Mouse (Mus musculus) heart, embryonic 11.5 days (tissue): ENCODE results near the gene Phactr1. TPM values are rescaled to one million over a fixed set of nuclear protein-coding genes. Genes with fewer than 3 reads are reported as not detected.

Experiments used
- ATAC-seq: fragments of 200-750 bp; cut with Nextera tagmentation; replicated peaks from 2 replicates; pipeline ENCODE4 v1.8.0; 2017; ENCODE audit warnings: moderate library complexity; ENCODE audit not compliant: insufficient number of reproducible peaks, low FRiP score, low TSS enrichment
- H3K27ac ChIP-seq: fragments of 300-500 bp; sonication (generic); 2 replicates; pipeline ENCODE4 v1.5.1; 2014; ENCODE audit warnings: mild to moderate bottlenecking, low read depth, low read length
- H3K27me3 ChIP-seq: fragments of 300-500 bp; sonication (generic); 2 replicates; pipeline ENCODE4 v1.6.1; 2014; ENCODE audit warnings: mild to moderate bottlenecking, low read length, mixed read lengths; ENCODE audit not compliant: control insufficient read depth, insufficient read depth
- H3K36me3 ChIP-seq: fragments of 300-500 bp; sonication (generic); 2 replicates; pipeline ENCODE4 v1.6.1; 2014; ENCODE audit warnings: mild to moderate bottlenecking, low read length, moderate library complexity, mixed read lengths; ENCODE audit not compliant: control insufficient read depth, insufficient read depth
- H3K4me1 ChIP-seq: fragments of 300-500 bp; sonication (generic); 2 replicates; pipeline ENCODE4 v1.6.1; 2014; ENCODE audit warnings: low read length; ENCODE audit not compliant: control insufficient read depth, insufficient read depth
- H3K4me2 ChIP-seq: fragments of 300-500 bp; sonication (generic); 2 replicates; pipeline ENCODE4 v1.6.1; 2014; ENCODE audit warnings: mild to moderate bottlenecking, moderate library complexity
- H3K4me3 ChIP-seq: fragments of 300-500 bp; sonication (generic); 2 replicates; pipeline ENCODE4 v1.5.1; 2014; ENCODE audit warnings: low read depth, low read length
- H3K9ac ChIP-seq: fragments of 300-500 bp; sonication (generic); 2 replicates; pipeline ENCODE4 v1.6.1; 2014; ENCODE audit warnings: mild to moderate bottlenecking, low read depth, low read length, moderate library complexity
- H3K9me3 ChIP-seq: fragments of 300-500 bp; sonication (generic); replicated peaks from 2 replicates; pipeline ENCODE4 v1.6.1; 2016; ENCODE audit warnings: low read length; ENCODE audit not compliant: control insufficient read depth
- WGBS: fragments of 180-500 bp; shearing (Covaris S2); extraction: QIAGEN DNeasy Blood & Tissue Kit; methylation state at CpG from one replicate; pipeline ENCODE4 v1.1.7; 2014; ENCODE audit not compliant: insufficient replicate concordance; 5-methylcytosine and 5-hydroxymethylcytosine counted together
- polyA plus RNA-seq: library from polyadenylated mRNA; unstranded; fragments of >200 nt; fragmentation: Nextera tagmentation; extraction: Ambion mirVana; gene quantifications from 2 replicates; pipeline ENCODE4 v1.2.1, GENCODE M21; 2014

Phactr1 gene
- polyA plus RNA-seq, 1 experiment from 2014 or later = 4.2 TPM

GRCm38 (mm10) chr13:42696641-42697040 is 16.2 kb downstream of the Phactr1 start:
- Histone ChIP-seq H3K4me1 (no peaks in the 10 kb centered on the region), H3K27ac (no peak overlapping the region), H3K36me3 (no peaks in the 10 kb centered on the region), H3K4me2 (no peak overlapping the region), H3K27me3 (no peaks in the 10 kb centered on the region), H3K4me3 (no peak overlapping the region), H3K9me3 (no peaks in the 10 kb centered on the region), H3K9ac (no peak overlapping the region)
- ATAC-seq = no peak
- WGBS = 76% methylated on average over 5 of the region's 5 CpGs

DNA sequence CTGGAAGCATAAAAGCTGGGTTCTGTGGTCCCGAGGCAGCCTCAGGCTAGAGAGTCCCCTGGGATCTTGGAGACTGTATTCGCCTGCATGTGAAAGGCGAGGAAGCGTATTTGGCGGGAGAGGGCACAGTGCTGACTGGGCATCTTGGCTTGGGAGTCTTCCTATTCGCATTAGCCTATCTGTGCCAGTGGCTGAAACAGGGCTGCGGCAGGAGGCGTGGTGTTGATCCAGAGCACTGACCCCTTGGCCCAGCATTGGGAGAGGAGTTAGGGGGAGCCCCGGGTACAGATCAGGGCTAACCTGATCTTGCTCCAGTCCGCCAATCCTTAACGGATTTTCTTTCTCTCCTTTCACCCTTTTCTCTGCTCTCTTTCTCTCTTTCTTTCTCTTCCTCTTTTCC is 28.7 kb downstream of the Phactr1 start:
- peaks cover 31% of the 10 kb centered on the region for H3K27me3 ChIP-seq
- peak overlapping the region; percentile 37; the same call in 1 of the 2 replicates for H3K4me3 ChIP-seq
- 11% methylated on average over 11 of the region's 11 CpGs for WGBS
- peak overlapping the region; percentile 61 for H3K4me2 ChIP-seq
- no peaks in the 10 kb centered on the region for H3K9me3 ChIP-seq
- H3K4me1 ChIP-seq = peaks cover 5% of the 10 kb centered on the region
- H3K27ac ChIP-seq = no peak overlapping the region
- no peak overlapping the region for H3K9ac ChIP-seq
- no peak for ATAC-seq
- no peaks in the 10 kb centered on the region for H3K36me3 ChIP-seq

DNA sequence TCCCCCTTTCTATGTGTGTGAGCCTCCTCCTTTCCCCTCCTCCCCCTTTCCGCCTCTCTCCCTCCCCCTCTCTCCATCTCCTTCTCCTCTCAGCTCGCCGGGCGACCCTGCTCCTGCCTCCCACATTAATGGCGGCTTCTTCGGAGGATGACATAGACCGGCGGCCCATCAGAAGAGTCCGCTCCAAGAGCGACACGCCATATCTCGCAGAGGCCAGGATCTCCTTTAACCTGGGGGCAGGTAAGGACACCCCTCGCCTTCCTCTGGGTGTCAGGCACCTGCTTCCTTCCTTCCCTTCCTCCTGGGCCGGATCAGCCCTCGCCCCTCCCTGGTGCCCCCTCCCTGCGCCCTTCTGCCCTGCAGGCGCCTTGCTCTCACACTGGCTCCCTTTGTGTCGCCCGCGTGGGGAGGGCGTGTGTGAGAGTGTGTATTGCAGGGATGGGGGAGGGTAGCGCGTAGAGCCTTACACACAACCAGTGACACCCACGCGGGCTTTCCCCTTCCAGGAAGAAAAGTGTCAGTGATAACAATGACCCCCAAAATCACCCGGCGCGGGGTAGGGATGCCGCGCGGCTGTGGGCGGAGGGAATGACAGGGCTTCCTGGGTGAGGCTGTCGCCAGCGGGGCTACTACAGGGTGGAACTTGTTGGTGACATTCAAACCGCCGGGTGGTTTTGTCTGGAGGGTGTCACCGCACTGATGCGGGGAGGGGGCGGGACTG is 29.3 kb downstream of the Phactr1 start:
- ATAC-seq = no peak; the same call in 1 of the 2 replicates
- Histone ChIP-seq H3K9me3 (no peaks in the 10 kb centered on the region), H3K9ac (0 out of 2 replicates have a peak overlapping the region, but pooled peaks have one; percentile 28), H3K27ac (no peak overlapping the region), H3K36me3 (no peaks in the 10 kb centered on the region), H3K4me1 (peaks cover 5% of the 10 kb centered on the region), H3K27me3 (peaks cover 31% of the 10 kb centered on the region), H3K4me3 (peak overlapping the region; percentile 37), H3K4me2 (peak overlapping the region; percentile 61)
- 2% methylated on average over 39 of the region's 39 CpGs for WGBS

DNA sequence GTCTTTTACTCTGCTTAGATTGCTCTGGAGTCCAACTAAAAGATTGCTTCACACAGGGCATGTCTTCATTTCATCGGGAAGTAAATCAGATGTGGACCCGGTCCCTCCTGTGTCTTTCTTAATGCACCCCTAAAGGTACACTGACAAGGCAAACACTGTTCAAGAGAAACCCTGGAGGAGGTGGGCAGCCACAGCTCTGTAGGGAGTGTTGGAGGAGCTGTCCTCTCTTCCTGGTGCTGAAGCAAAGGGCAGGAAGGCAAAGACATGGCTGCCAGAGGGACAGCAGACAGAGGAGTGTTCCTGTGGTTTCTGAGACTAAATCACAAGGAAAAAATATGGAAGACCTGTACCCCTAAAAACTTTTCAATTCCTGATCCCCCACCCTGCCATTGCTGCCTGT is 31.1 kb downstream of the Phactr1 start:
- no peaks in the 10 kb centered on the region for H3K36me3 ChIP-seq
- H3K4me1 ChIP-seq = peaks cover 5% of the 10 kb centered on the region
- no peak overlapping the region for H3K4me2 ChIP-seq
- WGBS = 31% methylated on average over 2 of the region's 2 CpGs
- ATAC-seq = no peak
- H3K9me3 ChIP-seq = no peaks in the 10 kb centered on the region
- H3K27ac ChIP-seq = no peak overlapping the region
- H3K4me3 ChIP-seq = no peak overlapping the region
- H3K9ac ChIP-seq = no peak overlapping the region
- peaks cover 31% of the 10 kb centered on the region for H3K27me3 ChIP-seq

DNA sequence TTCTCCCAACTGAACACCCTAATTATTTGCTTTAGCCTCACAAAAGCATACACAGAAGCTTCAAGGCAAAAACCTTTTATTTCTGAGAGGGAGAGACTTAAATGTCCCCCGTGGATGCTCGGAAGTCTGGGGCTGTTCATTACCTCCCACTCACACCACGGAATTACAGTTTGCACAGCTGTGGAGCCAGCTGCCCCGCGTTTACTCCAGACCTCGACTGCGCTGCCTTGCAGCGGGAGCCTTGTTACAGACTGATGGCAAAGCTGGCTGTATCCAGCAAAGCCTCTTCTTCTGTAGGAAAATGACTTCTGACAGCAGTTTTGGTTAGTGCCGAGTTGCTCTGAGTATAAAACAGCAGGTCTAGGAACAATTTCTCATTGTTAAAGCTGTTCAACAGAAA is 39.0 kb downstream of the Phactr1 start:
- Histone ChIP-seq H3K9me3 (no peaks in the 10 kb centered on the region), H3K4me3 (no peak overlapping the region), H3K4me1 (no peaks in the 10 kb centered on the region), H3K4me2 (no peak overlapping the region), H3K27ac (no peak overlapping the region), H3K27me3 (no peaks in the 10 kb centered on the region), H3K36me3 (no peaks in the 10 kb centered on the region), H3K9ac (no peak overlapping the region)
- ATAC-seq = no peak
- 55% methylated on average over 9 of the region's 9 CpGs for WGBS

GRCm38 (mm10) chr13:42720135-42720534 is 39.7 kb downstream of the Phactr1 start:
- no peak overlapping the region for H3K4me2 ChIP-seq
- H3K36me3 ChIP-seq = no peaks in the 10 kb centered on the region
- no peak overlapping the region for H3K4me3 ChIP-seq
- no peak overlapping the region for H3K27ac ChIP-seq
- no peaks in the 10 kb centered on the region for H3K27me3 ChIP-seq
- H3K4me1 ChIP-seq = no peaks in the 10 kb centered on the region
- no peak for ATAC-seq
- WGBS = 53% methylated on average over 4 of the region's 4 CpGs
- no peaks in the 10 kb centered on the region for H3K9me3 ChIP-seq
- no peak overlapping the region for H3K9ac ChIP-seq

- no peak overlapping the region for H3K9ac ChIP-seq
- no peaks in the 10 kb centered on the region for H3K36me3 ChIP-seq
- H3K9me3 ChIP-seq = no peaks in the 10 kb centered on the region
- no peak for ATAC-seq
- H3K4me2 ChIP-seq = no peak overlapping the region
- H3K27me3 ChIP-seq = no peaks in the 10 kb centered on the region
- no peak overlapping the region for H3K27ac ChIP-seq
- 12% methylated on average over 1 of the region's 1 CpGs for WGBS
- no peaks in the 10 kb centered on the region for H3K4me1 ChIP-seq
- no peak overlapping the region for H3K4me3 ChIP-seq
These were observed 40.2 kb downstream of the Phactr1 start for GRCm38 (mm10) chr13:42720648-42721047.

DNA sequence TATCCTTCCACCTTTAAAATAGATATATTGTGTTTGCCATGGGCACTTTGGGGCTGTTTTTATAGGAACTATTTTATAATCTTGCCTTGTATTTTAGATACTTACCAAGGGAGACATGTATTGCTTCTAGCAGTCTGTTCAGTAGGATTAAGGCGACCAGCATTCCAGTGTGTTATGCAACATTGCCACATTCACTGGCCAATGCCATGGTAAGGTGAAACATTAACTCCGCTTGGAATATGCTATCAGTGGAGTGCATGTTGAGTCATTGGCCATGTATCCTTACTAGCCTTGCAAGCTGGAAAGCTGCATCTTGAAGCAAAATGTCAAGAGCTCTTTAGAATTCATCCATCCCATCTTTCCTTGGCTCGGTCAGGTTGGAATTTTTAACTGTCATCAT is 43.6 kb downstream of the Phactr1 start:
- H3K4me1 ChIP-seq = no peaks in the 10 kb centered on the region
- 86% methylated on average over 3 of the region's 3 CpGs for WGBS
- H3K4me2 ChIP-seq = no peak overlapping the region
- H3K9ac ChIP-seq = no peak overlapping the region
- no peaks in the 10 kb centered on the region for H3K36me3 ChIP-seq
- no peak overlapping the region for H3K4me3 ChIP-seq
- H3K27me3 ChIP-seq = no peaks in the 10 kb centered on the region
- H3K9me3 ChIP-seq = no peaks in the 10 kb centered on the region
- ATAC-seq = no peak
- no peak overlapping the region for H3K27ac ChIP-seq

DNA sequence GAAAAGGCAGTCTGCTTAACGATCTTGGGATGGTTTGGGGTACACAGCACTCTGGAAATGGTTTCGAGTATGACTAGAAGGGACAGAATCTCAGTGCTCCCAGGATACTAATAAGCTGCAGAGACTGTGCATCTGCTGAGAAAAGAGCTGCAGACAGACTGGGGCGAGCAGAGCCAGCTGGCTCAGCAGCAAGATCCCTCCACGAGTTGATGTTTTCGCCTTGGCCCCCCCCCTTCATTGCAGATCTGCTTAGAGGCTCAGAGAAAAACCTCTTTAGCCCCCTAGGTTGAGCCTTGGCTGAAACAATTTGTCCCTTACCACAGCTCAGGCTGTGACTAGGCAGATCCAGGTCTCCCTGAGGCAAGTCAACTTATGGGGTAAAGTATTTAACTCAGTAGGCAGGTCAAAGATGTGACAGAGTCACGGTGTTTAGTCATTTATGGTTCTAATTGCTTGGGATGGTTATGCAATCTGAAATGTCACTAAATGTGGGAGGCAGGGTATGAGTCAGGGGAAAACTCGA is 45.3 kb downstream of the Phactr1 start:
- Histone ChIP-seq H3K4me1 (no peaks in the 10 kb centered on the region), H3K9ac (no peak overlapping the region), H3K27ac (no peak overlapping the region), H3K9me3 (no peaks in the 10 kb centered on the region), H3K4me3 (no peak overlapping the region), H3K27me3 (no peaks in the 10 kb centered on the region), H3K4me2 (no peak overlapping the region), H3K36me3 (no peaks in the 10 kb centered on the region)
- no peak for ATAC-seq
- WGBS = 67% methylated on average over 7 of the region's 7 CpGs
